Mouse (Mus musculus) megakaryocyte, embryonic 14.5 days (primary cell): ENCODE measurements around the gene Gm21973.

Experiments
- FLI1 ChIP-seq: IDR thresholded peaks from 2 replicates; pipeline ENCODE4 v1.6.1; 2012; ENCODE audit warnings: low read length, inconsistent platforms, mixed read lengths
- GATA1 ChIP-seq: IDR thresholded peaks from 3 replicates; pipeline ENCODE4 v1.6.1; 2012; ENCODE audit warnings: mixed read lengths, low read length, inconsistent platforms, borderline replicate concordance

DNA sequence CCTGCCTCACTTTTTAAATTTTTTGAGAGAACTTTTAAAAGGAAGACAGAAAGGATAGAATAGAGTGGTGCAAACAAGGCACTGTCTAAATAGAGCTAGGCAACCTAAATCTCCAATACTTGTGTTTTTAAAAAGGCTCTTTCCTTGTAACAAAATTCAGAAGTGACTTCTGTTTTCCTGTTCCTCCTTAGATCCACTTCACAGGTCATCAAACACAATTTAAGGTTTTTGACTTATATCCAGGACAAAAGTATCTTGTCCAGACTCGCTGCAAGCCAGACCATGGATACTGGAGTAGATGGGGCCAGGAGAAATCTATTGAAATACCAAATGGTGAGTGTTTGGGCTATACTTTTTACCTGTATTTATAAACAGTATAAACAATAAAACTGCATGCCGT lies at the start of gene Gm21973:
- no peak for TF ChIP-seq GATA1
- TF ChIP-seq FLI1, result no peak
